Mouse (Mus musculus): ENCODE measurements around the gene Fgfr2. TPM values are rescaled to one million over a fixed set of nuclear protein-coding genes. Genes with fewer than 3 reads are reported as not detected.

Fgfr2 gene
- total RNA-seq, 1 experiment = 37.5 TPM

- no peak for DNase-seq (ENCODE audit: low read depth, low spot score)
- in situ Hi-C loops (cut with MboI; ENCODE audit: low sequenced_read_pairs in 2 of 2, unreplicated experiment in 2 of 2) = no loop called here
- no peaks in the 10 kb centered on the region for H3K36me3 ChIP-seq (ENCODE audit: control insufficient read depth, insufficient read depth, low read length, poor library complexity, severe bottlenecking)
- TF ChIP-seq ZNF384 (IDR thresholded peaks at IDR 0.05; ENCODE audit: low read depth, low read length) (no peak), MAFK (IDR thresholded peaks at IDR 0.05; ENCODE audit: insufficient read depth, low read depth, low read length) (no peak), HCFC1 (IDR thresholded peaks at IDR 0.05; ENCODE audit: borderline replicate concordance, insufficient read depth, low read length) (no peak), ZC3H11A (IDR thresholded peaks at IDR 0.05; ENCODE audit: borderline replicate concordance, low read depth, low read length) (no peak), CHD2 (IDR thresholded peaks at IDR 0.05; ENCODE audit: low read depth, low read length) (no peak)
- no peak overlapping the region for H3K27ac ChIP-seq (ENCODE audit: insufficient read depth, low read depth, low read length, poor library complexity, severe bottlenecking)
- H3K4me3 ChIP-seq (ENCODE audit: insufficient read depth in 1 of 2, low read depth in 1 of 2, low read length in 2 of 2, poor library complexity in 1 of 2, severe bottlenecking in 1 of 2) = no peak overlapping the region
- H3K9ac ChIP-seq (ENCODE audit: insufficient read depth, low read depth, low read length, poor library complexity, severe bottlenecking) = no peak overlapping the region
- H3K4me1 ChIP-seq (ENCODE audit: control insufficient read depth in 2 of 2, insufficient read depth in 2 of 2, low read length in 2 of 2, poor library complexity in 1 of 2) = no peaks in the 10 kb centered on the region
- H3K9me3 ChIP-seq (ENCODE audit: control insufficient read depth, insufficient read depth, low read depth, low read length) = no peaks in the 10 kb centered on the region
Measured at GRCm38 (mm10) chr7:132357841-132358237, 765.3 kb downstream of the Fgfr2 start.

GRCm38 (mm10) chr7:132356881-132357840 lies 766.0 kb downstream of the Fgfr2 start:
- Histone ChIP-seq H3K9ac (ENCODE audit: insufficient read depth, low read depth, low read length, poor library complexity, severe bottlenecking) (no peak overlapping the region), H3K4me3 (ENCODE audit: insufficient read depth in 1 of 2, low read depth in 1 of 2, low read length in 2 of 2, poor library complexity in 1 of 2, severe bottlenecking in 1 of 2) (no peak overlapping the region), H3K36me3 (ENCODE audit: control insufficient read depth, insufficient read depth, low read length, poor library complexity, severe bottlenecking) (no peaks in the 10 kb centered on the region), H3K4me1 (ENCODE audit: control insufficient read depth in 2 of 2, insufficient read depth in 2 of 2, low read length in 2 of 2, poor library complexity in 1 of 2) (no peaks in the 10 kb centered on the region), H3K9me3 (ENCODE audit: control insufficient read depth, insufficient read depth, low read depth, low read length) (no peaks in the 10 kb centered on the region), H3K27ac (ENCODE audit: insufficient read depth, low read depth, low read length, poor library complexity, severe bottlenecking) (no peak overlapping the region)
- no peak for DNase-seq (ENCODE audit: low read depth, low spot score)
- in situ Hi-C loops (cut with MboI; ENCODE audit: low sequenced_read_pairs in 2 of 2, unreplicated experiment in 2 of 2) = no loop called here
- TF ChIP-seq HCFC1 (IDR thresholded peaks at IDR 0.05; ENCODE audit: borderline replicate concordance, insufficient read depth, low read length) (no peak), ZNF384 (IDR thresholded peaks at IDR 0.05; ENCODE audit: low read depth, low read length) (no peak), CHD2 (IDR thresholded peaks at IDR 0.05; ENCODE audit: low read depth, low read length) (no peak), MAFK (IDR thresholded peaks at IDR 0.05; ENCODE audit: insufficient read depth, low read depth, low read length) (no peak)

GRCm38 (mm10) chr7:132356185-132356584 lies 767.0 kb downstream of the Fgfr2 start:
- H3K9me3 ChIP-seq (ENCODE audit: control insufficient read depth, insufficient read depth, low read depth, low read length) = no peaks in the 10 kb centered on the region
- H3K4me3 ChIP-seq (ENCODE audit: insufficient read depth in 1 of 2, low read depth in 1 of 2, low read length in 2 of 2, poor library complexity in 1 of 2, severe bottlenecking in 1 of 2) = no peak overlapping the region
- TF ChIP-seq MAFK (IDR thresholded peaks at IDR 0.05; ENCODE audit: insufficient read depth, low read depth, low read length) (no peak), ZNF384 (IDR thresholded peaks at IDR 0.05; ENCODE audit: low read depth, low read length) (no peak), CHD2 (IDR thresholded peaks at IDR 0.05; ENCODE audit: low read depth, low read length) (no peak), ZC3H11A (IDR thresholded peaks at IDR 0.05; ENCODE audit: borderline replicate concordance, low read depth, low read length) (no peak), HCFC1 (IDR thresholded peaks at IDR 0.05; ENCODE audit: borderline replicate concordance, insufficient read depth, low read length) (no peak)
- H3K9ac ChIP-seq (ENCODE audit: insufficient read depth, low read depth, low read length, poor library complexity, severe bottlenecking) = no peak overlapping the region
- in situ Hi-C loops (cut with MboI; ENCODE audit: low sequenced_read_pairs in 2 of 2, unreplicated experiment in 2 of 2) = no loop called here
- H3K4me1 ChIP-seq (ENCODE audit: control insufficient read depth in 2 of 2, insufficient read depth in 2 of 2, low read length in 2 of 2, poor library complexity in 1 of 2) = no peaks in the 10 kb centered on the region
- H3K27ac ChIP-seq (ENCODE audit: insufficient read depth, low read depth, low read length, poor library complexity, severe bottlenecking) = no peak overlapping the region
- DNase-seq (ENCODE audit: low read depth, low spot score) = no peak
- no peaks in the 10 kb centered on the region for H3K36me3 ChIP-seq (ENCODE audit: control insufficient read depth, insufficient read depth, low read length, poor library complexity, severe bottlenecking)

GRCm38 (mm10) chr7:132355767-132356166 lies 767.4 kb downstream of the Fgfr2 start:
- Histone ChIP-seq H3K9me3 (ENCODE audit: control insufficient read depth, insufficient read depth, low read depth, low read length) (no peaks in the 10 kb centered on the region), H3K27ac (ENCODE audit: insufficient read depth, low read depth, low read length, poor library complexity, severe bottlenecking) (no peak overlapping the region), H3K4me1 (ENCODE audit: control insufficient read depth in 2 of 2, insufficient read depth in 2 of 2, low read length in 2 of 2, poor library complexity in 1 of 2) (no peaks in the 10 kb centered on the region), H3K4me3 (ENCODE audit: insufficient read depth in 1 of 2, low read depth in 1 of 2, low read length in 2 of 2, poor library complexity in 1 of 2, severe bottlenecking in 1 of 2) (no peak overlapping the region), H3K9ac (ENCODE audit: insufficient read depth, low read depth, low read length, poor library complexity, severe bottlenecking) (no peak overlapping the region), H3K36me3 (ENCODE audit: control insufficient read depth, insufficient read depth, low read length, poor library complexity, severe bottlenecking) (no peaks in the 10 kb centered on the region)
- no peak for DNase-seq (ENCODE audit: low read depth, low spot score)
- in situ Hi-C loops (cut with MboI; ENCODE audit: low sequenced_read_pairs in 2 of 2, unreplicated experiment in 2 of 2) = no loop called here
- no peak for TF ChIP-seq ZC3H11A (IDR thresholded peaks at IDR 0.05; ENCODE audit: borderline replicate concordance, low read depth, low read length)
- TF ChIP-seq HCFC1 (IDR thresholded peaks at IDR 0.05; ENCODE audit: borderline replicate concordance, insufficient read depth, low read length) = no peak
- no peak for TF ChIP-seq ZNF384 (IDR thresholded peaks at IDR 0.05; ENCODE audit: low read depth, low read length)
- TF ChIP-seq CHD2 (IDR thresholded peaks at IDR 0.05; ENCODE audit: low read depth, low read length) = no peak
- no peak for TF ChIP-seq MAFK (IDR thresholded peaks at IDR 0.05; ENCODE audit: insufficient read depth, low read depth, low read length)
